Mouse (Mus musculus) gastrocnemius, postnatal 36 days (tissue): ENCODE measurements around the gene Arhgap11a. TPM values are rescaled to one million over a fixed set of nuclear protein-coding genes. Genes with fewer than 3 reads are reported as not detected.
A peak's percentile ranks its signal among the peaks of the same experiment; 100 is the strongest.

Source experiments
- DNase-seq, 2 experiments: peaks; one replicate each; pipeline ENCODE4 v3.0.0; 2022
- intact Hi-C: fragments of 180-260 bp; cut with DNase I; formaldehyde crosslinking; loops from one replicate; pipeline ENCODE4 v1.15.1; 2025
- long read RNA-seq, 2 experiments: library from polyadenylated mRNA; stranded (forward); transcript quantifications; one replicate each; pipeline ENCODE4 v2.0.0; 2021
- total RNA-seq, 2 experiments: library from RNA; stranded (reverse); gene quantifications; 2 replicates each; pipeline ENCODE4 v1.2.3; 2021

Arhgap11a gene
- total RNA-seq: 1 to 10 TPM; 1.2 TPM
- long read RNA-seq, experiment 1: 0 reads
- long read RNA-seq, experiment 2: 0 reads

DNA sequence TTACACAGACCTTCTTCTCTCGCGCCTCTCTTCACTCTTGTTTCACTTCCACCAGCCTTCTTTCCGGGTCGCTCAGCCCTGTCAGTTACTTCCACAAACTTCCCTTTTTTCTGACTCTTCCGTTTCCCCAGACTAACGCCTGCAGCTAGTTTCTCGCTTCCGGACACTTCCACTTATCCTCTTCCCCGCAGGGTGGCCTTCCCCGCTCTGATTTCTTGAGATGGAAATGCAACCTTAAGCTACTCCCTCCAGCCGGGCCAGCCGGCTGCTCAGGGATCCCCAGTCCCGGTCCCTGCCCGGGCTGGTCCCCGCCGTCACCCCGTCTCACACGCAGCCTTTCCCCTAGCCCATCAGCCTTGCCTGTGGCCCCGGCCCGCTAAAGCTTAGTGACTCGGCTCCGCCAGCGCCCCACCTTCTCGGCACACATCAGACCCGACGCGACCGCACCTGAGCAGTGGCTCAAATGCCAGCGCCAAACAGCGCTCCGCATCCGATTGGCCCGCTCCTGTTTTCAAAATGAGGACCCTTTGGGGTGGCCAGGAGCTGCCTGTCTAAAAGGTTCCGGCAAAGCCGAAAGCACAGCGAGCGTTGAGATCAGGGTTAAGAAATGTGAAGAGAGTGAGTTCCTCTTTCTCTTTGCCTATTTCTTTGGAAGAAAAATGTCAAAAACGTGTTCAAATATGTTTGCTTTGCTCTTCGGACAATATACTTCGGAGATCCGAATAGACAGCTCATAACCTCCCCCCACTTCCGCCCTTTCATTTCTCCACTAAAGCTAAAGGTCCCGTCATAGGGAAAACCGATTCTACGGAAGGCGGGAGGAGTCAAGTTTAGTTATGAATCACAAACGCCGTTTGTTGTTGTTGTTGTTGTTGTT is at the start of gene Arhgap11a:
Arhgap11a (minus strand) TSS at position 417 of the 877 bp plus-strand sequence.
- peak; percentile 82 to 87 for DNase-seq
- intact Hi-C loops: loop anchor here (10.0 kb wide), 1 partner anchor 806 kb away; the partner anchor contains the start of gene Dph6

DNA sequence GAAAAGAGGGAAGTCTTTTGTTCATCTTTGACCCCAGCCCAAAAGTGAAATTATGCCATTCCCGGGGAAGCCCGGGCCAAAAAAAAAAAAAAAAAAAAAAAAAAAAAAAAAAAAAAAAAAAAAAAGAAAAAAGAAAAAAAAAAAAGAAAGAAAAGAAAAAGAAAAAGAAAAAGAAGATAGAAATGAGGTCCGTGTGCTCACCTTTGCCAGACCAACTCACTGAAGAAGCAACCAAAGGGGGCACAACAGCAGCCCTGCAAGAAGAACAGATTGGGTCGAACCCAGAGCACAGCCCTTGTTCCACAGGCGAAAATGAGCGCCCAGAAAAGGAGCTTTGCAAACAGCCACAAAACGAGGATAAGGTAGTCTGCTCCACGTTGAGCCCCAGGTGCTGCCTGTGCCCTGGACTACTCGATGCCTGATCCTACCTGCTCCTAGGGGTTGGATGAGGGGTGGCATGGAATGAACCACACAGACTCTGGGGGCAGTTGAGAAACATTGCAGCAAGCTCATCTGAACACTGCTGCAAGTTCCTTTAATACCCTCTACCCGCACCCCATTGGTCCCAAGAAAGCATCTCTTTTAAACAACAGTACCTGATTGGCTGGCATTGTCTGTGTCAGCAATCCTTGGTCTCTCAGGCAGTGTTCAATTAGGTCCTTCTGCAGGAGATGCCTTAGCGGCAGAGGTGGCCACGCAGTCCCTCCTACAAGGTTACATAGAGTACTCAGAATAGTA is 45.1 kb upstream of the Arhgap11a start:
- intact Hi-C loops: no loop called here
- DNase-seq: no peak

DNA sequence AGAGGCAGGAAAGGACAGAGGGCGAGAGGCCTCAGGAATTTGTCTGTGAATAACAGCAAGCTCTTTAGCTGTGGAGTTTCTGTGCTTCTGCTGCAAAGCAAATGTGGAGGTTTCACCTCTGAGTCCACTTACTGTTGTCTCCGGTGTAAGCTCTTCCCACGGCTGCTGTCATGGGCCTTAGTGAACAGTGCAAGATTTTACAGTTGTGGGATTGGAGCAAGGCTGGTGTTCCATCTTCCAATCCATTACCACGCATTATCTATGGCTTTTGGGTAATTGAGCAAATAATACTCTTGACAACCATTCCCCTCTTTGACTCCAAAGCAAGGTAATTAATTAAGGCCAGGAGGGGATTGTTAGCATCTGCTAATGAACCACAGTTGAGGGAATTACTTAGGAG is 38.7 kb upstream of the Arhgap11a start:
- DNase-seq: no peak

DNA sequence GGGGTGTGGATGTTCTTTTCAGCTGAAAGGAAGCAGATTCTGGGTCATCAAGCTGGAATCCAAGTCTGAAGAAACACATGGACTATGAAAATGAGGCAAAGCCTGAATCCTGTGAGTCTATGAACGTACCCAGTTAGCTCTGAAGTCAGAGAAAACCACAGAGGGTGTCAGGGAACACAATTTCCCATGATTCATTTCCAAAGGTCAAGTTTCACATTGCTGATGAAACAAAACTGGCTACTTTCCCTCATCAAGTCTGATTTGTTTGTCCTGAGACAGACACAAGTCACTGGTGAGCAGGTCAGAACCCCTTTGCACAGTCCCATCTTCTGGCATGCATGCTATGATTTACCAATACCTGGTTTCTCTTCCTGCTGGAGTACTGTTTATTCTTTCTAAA is 37.6 kb upstream of the Arhgap11a start:
- DNase-seq: no peak
- intact Hi-C loops: no loop called here

More for the DNA sequence above, 38.7 kb upstream of the Arhgap11a start:
- intact Hi-C loops: no loop called here

DNA sequence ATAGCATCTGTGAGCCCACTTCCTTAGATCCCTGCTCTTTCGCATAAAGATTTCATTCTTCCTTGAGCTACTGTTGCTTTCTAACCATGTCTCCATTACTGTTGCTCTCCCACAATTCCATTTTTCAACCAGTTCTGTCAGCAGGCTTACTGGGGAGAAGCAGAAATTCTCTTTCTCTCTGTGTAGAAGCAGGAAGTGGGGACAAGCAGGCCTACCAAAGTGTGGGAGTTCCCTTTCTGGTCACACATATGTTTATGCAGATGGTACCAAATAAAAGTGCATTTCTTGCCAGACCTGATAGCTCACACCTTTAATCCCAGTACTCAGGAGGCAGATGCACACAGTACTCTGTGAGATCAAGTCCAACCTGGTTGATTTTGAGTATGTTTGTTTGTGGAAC is 21.7 kb upstream of the Arhgap11a start:
- no peak for DNase-seq
- intact Hi-C loops: no loop called here

DNA sequence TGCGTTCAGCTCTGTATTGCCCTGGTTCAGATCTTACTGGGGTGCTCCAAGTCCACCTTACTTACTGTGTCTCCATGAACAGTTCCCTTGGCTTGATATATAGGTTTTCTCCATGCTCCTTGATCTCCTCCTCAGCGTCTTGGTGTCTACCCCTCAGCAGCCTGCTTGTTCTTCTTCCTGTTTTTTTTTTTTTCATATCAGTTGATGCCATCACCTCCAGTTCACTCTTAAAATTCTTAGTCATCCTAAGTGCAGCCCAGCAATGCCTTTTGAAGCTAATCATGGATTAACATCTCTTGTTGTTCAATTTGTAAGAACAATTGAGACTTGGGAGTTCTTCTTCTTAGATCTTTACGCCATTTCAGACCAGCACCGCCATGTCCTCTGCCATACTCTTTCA is 19.9 kb upstream of the Arhgap11a start:
- intact Hi-C loops: loop anchor here (5.0 kb wide), 1 partner anchor 279 kb away; no protein-coding TSS in a partner anchor
- no peak for DNase-seq

DNA sequence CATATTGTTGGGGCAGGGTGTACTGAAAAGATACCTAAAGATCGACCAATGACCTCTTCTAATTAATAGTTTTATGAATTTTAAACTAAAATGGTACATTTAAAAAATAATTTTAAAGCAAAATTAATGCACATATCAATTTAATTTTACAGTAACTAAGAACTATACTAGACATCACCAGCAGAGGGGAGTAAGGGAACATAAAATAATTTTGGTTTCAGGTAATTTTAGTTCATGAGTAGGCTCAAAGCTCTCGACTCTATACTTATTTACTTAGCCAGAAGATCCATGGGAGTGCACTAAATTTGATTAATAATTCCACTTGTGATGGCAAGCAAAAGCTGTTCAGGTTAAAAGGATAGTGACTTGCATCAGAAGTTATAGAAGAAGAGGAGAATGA is 17.7 kb upstream of the Arhgap11a start:
- no peak for DNase-seq
- intact Hi-C loops: loop anchor here (5.0 kb wide), 1 partner anchor 281 kb away; no protein-coding TSS in a partner anchor

DNA sequence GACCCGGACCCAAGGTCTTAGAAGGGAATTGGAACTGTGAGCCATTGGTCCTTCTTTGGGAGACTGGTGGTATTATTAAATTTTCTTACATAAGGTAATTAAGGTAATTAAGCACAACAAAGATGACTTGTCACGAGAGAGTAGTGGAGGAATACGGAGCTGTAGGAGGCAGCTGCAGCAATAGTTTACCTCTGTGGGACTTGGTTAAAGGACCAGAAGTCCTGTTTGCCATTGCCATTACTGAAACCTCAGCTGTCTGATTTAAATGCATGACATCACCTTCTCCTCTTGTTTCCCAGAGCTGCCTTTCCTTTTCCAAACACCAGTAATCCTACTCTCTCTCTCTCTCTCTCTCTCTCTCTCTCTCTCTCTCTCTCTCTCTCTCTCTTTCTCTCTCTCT is 680 bp upstream of the Arhgap11a start:
- intact Hi-C loops: loop anchor here (10.0 kb wide), 1 partner anchor 806 kb away; the partner anchor contains the start of gene Dph6
- no peak for DNase-seq

DNA sequence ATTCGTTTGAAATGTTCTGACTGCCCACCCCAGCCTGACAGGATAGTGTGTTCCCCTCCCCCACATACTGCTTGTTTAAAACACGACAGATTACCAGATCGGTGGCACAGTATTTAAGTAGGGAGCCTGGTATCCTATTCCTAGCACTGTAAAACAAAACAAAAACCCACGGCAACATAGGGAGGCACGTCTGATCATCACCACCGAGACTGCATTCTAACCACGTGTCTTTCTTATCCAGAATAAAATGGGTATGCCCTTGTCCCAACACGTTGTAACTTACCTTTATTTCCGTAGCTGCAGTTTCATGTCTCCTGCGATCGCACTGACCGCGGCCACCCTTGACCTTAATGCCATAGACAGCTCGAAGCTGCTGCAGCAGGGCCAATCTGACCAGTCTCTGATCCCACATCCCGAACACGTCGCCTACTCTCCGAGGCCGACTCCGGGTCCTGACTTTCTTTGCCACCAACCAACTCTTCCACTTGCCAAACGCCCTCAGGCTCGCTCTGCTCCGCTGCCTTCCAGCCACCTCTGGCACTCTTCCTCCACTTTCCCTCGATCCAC is 700 bp downstream of the Arhgap11a start:
- intact Hi-C loops: loop anchor here (10.0 kb wide), 1 partner anchor 807 kb away; the partner anchor contains the start of gene Dph6
- no peak for DNase-seq

DNA sequence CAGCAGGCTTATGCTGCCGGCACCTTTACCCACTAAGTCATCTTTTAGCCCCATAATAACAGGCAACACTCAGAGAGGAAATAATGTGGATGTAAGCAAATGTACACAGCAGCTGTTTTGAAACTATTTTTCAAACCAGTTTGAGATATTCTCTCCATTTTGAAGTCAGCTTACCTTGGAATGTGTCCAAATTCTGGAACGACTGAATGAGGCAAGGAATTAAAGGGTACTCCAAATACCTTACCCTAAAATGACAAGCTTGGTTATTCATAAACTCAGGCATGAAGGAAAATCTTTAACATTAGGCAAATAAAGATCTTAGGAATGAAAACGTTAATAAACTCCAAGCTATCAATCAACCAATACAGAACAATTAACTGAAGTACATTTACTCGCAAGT is 3.4 kb downstream of the Arhgap11a start:
- intact Hi-C loops: loop anchor here (10.0 kb wide), 1 partner anchor 810 kb away; the partner anchor contains the start of gene Dph6
- no peak for DNase-seq

DNA sequence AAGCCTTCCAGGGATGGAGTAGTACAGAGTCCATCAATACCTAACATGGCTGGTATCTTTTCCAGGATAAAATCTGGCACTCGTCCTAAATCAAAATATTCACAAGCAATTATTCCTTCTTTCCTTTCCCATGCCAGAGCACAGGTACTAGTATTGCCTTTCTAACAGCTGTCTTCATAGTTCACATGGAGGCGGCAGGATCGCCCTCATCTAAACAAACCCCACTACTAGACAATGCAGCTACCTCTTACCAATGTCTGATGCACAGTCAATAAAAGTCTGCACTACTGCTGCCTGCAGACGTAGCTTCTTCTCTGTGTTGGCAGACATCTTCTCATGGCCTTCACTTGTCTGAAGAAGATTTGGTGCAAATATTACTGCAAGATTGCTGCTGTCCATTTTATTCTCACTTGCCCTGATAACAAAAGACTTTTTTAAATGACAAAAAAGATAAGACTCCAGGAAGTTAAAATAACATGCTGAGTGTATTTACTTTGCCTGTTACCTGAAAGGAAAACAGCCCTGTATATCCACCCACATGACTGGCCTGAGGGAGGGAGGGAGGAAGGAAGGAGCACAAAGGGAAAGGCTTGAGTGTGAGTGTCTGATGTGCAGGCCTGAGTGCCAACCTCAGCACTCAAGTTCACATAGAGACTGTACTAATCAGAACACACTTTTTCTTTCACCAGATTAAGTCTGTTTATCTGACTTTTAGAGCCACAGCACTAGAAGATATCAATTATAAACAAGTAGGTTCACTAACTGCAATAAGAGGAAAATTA is 6.6 kb downstream of the Arhgap11a start:
- intact Hi-C loops: loop anchor here (10.0 kb wide), 1 partner anchor 813 kb away; the partner anchor contains the start of gene Dph6
- DNase-seq: no peak

DNA sequence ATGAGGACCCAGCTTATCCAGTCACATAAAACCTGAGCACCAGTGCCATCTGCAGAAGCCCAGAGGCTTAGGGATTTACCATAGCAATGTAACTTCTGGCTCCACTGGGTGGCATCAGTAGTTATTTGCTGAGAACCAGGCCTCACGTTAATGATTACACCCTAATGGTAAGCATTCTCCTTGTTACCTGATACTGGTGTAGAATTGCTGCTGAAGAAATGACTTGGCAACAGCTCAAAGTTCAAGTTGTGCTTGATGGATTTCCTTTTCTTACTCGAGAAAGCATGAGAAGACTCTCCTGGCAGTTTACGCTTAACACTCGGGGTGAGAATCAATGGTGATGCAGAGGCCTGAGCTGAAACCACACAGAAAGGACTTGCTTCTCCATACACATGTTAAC is 9.0 kb downstream of the Arhgap11a start:
- no peak for DNase-seq
- intact Hi-C loops: no loop called here

DNA sequence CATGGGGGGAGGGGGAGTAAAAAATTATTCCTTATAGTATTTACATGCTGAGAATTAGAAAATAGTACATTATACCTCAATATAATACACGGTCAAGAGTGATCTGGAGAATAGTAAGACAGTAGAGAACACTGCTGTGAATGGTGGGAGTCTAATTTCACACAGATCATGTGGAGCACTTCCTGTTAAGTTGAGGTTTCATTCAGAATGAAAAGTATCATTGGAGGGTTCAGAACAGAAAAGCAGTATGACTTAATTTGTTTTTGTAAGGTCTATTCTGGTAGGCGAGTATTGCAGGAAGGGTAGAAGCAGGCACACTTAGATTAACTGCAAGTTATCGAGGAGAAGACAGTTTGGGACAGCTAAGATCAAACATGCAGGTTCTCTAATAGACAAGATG is 13.2 kb downstream of the Arhgap11a start:
- intact Hi-C loops: no loop called here
- DNase-seq: no peak

DNA sequence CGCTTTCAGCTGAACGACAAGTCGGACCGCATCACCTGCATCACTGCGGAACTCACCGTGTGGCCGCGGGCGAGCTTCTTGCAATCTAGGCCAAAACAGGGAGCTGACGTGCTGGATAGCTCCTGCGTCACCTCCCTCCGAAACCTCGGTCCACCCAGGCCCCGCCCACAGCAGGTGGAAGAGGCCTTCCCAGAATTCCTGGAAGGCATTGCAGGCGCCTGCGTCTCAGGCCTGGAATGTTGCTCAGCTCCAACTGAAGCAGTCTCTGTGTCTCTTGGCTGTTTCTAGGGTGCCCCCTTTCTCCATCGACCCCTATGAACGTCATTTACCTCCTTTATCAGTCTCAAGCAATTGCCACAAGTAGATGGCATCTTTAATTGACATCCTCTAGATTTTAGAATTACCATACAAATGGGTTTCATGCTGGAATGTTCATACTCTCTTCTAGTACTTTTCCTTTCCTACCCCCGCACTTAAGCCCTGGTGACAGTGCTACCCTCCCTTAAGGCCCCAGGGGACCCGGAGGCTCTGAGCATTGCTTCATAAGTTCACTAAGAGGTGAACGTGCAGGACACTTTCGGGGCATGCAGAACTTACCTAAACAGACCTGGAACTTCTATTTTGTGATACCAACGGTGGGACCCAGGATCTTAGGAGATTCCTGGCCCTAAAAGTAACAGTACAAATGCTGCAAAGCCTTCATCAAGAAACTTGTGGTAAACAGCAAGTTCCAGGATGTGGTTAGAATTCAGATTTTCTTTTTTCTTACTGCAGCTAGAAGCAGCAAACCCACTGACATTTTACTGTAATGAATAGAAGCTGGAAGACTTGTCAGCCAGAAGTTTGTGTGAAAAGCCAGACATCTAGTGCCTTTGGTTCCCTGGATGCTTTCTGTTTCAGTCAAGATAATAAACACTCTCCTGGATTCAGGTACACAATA is 19.2 kb downstream of the Arhgap11a start, which contains the start of gene Scg5:
Scg5 (minus strand) TSS at position 179 of the 940 bp plus-strand sequence.
- intact Hi-C loops: no loop called here
- peak in 1 of 2 experiments; percentile 20 for DNase-seq

DNA sequence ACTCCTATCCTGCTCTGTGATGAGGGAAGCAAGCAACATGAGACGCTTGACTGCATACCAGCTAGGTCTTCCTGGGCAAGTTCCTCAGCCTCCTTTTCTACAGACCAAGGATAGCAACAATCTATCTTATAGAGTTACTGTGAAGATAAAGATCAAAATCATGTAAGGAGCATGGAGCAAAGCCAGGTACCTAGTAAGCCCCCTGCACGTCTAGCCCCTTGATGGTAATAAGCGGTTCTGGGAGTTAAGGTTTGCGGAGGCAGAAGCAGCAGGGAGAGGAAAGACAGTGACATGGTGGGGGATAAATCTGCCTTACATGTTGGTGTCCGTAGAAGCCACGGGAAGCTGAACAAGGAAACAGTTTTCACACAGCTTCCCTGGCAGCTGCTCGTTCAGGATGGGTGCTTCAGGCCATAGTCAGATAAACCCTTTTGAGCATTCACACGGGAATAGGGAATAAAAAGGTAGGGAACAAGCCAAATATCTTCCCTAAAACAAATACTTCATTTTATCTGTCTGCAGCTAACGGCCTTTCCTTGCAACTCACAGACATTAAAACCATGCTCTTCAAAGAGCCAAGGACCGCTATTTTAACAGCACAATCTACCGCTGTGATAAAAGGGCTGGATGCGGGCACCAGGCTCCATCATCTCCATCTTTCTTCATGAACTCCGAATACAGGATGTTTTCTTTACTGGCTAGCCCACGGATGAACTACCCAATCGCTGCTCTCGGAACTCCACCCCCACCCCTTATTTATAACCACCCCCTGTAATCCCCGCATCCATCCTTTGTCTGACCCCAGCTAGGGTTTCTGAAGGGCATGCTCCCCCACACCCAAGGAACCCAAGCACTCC is 20.1 kb downstream of the Arhgap11a start:
- intact Hi-C loops: no loop called here
- no peak for DNase-seq

DNA sequence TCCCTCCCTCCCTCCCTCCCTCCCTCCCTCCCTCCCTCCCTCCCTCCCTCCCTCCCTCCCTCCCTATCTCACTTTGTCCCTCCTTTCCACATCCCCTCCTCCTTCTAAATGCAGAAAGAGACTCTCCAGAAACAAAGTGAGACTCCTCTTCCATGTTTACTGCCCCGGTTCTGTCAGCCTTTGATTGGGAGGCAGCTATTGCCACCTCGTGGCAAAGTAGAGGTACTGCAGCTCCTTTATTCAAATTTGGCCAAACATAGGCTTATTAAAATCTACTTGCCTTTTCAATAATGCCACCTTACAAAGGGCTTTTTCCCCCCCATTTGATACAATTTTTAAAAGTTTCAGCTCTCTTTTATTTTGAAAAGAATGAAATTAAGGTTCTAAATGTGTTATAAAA is 24.6 kb downstream of the Arhgap11a start:
- no peak for DNase-seq
- intact Hi-C loops: loop anchor here (5.0 kb wide), 1 partner anchor 292 kb away; no protein-coding TSS in a partner anchor

DNA sequence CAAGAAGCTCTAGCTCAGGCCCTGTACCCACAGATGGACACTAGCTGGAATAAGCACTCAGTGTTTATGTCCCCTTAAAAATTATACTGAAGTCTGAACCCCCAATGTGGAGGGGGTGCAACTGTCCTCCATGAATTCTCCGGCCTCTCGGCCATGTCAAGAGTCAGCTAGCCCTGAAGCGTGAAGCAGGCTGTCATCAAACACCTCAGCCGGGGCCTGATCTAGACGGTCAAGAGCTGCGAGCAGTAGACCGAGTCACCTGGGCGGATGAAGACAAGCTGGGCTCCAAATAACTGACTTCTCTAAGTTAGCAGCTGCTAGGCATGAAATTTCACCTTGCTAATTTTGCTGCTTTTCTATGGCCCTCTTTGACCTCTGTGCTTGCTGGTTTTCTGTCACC is 26.1 kb downstream of the Arhgap11a start:
- intact Hi-C loops: loop anchor here (5.0 kb wide), 1 partner anchor 290 kb away; no protein-coding TSS in a partner anchor
- DNase-seq: no peak
